Mouse (Mus musculus) neural tube, embryonic 14.5 days (tissue): ENCODE measurements at regions not wholly inside any gene's neighbourhood (a gene's known extent, or its start where the extent isn't known, plus 50 kb on each side); places are given as distances from the start of the nearest gene placed in this dataset.
A peak's percentile ranks its signal among the peaks of the same experiment; 100 is the strongest.

Source experiments
- ATAC-seq: fragments of 200-750 bp; cut with Nextera tagmentation; 2 replicates; pipeline ENCODE4 v1.8.0; 2017; ENCODE audit warnings: low read depth, mild to moderate bottlenecking, moderate TSS enrichment, moderate library complexity
- H3K27ac ChIP-seq: fragments of 300-500 bp; sonication (generic); 2 replicates; pipeline ENCODE4 v1.5.1; 2014; ENCODE audit warnings: low read depth, mild to moderate bottlenecking, control low read depth, low read length, moderate library complexity, mixed read lengths
- H3K27me3 ChIP-seq: fragments of 300-500 bp; sonication (generic); 2 replicates; pipeline ENCODE4 v1.6.1; 2014; ENCODE audit warnings: low read length; ENCODE audit not compliant: control insufficient read depth, insufficient read depth
- H3K36me3 ChIP-seq: fragments of 300-500 bp; sonication (generic); 2 replicates; pipeline ENCODE4 v1.6.1; 2014; ENCODE audit warnings: low read length, mixed read lengths; ENCODE audit not compliant: control insufficient read depth, insufficient read depth
- H3K4me1 ChIP-seq: fragments of 300-500 bp; sonication (generic); 2 replicates; pipeline ENCODE4 v1.6.1; 2014; ENCODE audit warnings: low read length; ENCODE audit not compliant: control insufficient read depth, insufficient read depth
- H3K4me2 ChIP-seq: fragments of 300-500 bp; sonication (generic); 2 replicates; pipeline ENCODE4 v1.6.1; 2014; ENCODE audit warnings: mild to moderate bottlenecking, low read depth, low read length, control low read depth
- H3K4me3 ChIP-seq: fragments of 300-500 bp; sonication (generic); 2 replicates; pipeline ENCODE4 v1.5.1; 2014; ENCODE audit warnings: low read depth, low read length, control low read depth, mixed read lengths
- H3K9ac ChIP-seq: fragments of 300-500 bp; sonication (generic); replicated peaks from 2 replicates; pipeline ENCODE4 v1.6.1; 2014; ENCODE audit warnings: low read depth, mild to moderate bottlenecking, control low read depth, low read length, mixed read lengths
- H3K9me3 ChIP-seq: fragments of 300-500 bp; sonication (generic); 2 replicates; pipeline ENCODE4 v1.6.1; 2016; ENCODE audit warnings: low read length; ENCODE audit not compliant: control insufficient read depth
- WGBS: fragments of 180-500 bp; shearing (Covaris S2); extraction: QIAGEN DNeasy Blood & Tissue Kit; methylation state at CpG from one replicate; pipeline ENCODE4 v1.1.7; 2014; 5-methylcytosine and 5-hydroxymethylcytosine counted together

DNA sequence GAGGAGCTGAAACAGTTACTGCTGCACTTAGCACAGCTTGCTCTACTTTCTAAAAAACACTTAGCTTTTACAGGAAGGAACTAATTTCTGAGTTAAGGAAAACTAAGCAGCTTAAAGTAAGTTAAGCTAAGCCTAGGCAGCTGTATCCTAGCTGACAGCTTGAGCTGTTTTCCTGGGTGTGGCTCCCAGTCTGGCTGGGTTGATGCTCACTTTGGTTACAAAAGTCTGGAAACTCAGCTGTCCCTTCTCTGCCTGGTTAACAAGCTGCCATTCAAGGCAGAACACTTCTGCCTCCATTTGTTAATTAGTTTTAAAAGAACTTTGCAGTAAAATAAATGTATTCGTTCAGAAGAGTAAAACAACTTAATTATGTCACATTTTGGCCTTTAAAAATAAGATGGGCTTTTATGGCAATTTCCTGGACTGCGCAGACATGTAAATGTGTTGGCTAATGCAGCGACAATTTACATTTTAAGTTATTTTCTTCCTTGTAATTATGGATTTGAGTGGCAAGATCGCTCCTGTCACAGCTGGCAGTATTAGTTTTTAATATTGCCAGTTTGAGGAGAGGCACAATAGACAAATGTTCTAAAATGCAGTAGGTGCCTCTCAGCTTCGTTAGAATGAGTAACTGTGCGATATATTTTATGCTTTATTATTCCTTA lies 406.2 kb downstream of the Hace1 start:
- Histone ChIP-seq H3K4me3 (no peak overlapping the region), H3K4me1 (no peaks in the 10 kb centered on the region), H3K36me3 (no peaks in the 10 kb centered on the region), H3K4me2 (no peak overlapping the region), H3K9ac (no peak overlapping the region), H3K27me3 (no peaks in the 10 kb centered on the region), H3K27ac (no peak overlapping the region), H3K9me3 (no peaks in the 10 kb centered on the region)
- 76% methylated on average over 6 of the region's 6 CpGs for WGBS
- no peak for ATAC-seq

GRCm38 (mm10) chr10:45986341-45986740 lies 408.7 kb downstream of the Hace1 start:
- WGBS: 93% methylated on average over 2 of the region's 2 CpGs
- Histone ChIP-seq H3K27me3 (no peaks in the 10 kb centered on the region), H3K9ac (no peak overlapping the region), H3K27ac (no peak overlapping the region), H3K4me3 (no peak overlapping the region), H3K4me2 (no peak overlapping the region), H3K9me3 (no peaks in the 10 kb centered on the region), H3K4me1 (no peaks in the 10 kb centered on the region), H3K36me3 (no peaks in the 10 kb centered on the region)
- no peak for ATAC-seq

DNA sequence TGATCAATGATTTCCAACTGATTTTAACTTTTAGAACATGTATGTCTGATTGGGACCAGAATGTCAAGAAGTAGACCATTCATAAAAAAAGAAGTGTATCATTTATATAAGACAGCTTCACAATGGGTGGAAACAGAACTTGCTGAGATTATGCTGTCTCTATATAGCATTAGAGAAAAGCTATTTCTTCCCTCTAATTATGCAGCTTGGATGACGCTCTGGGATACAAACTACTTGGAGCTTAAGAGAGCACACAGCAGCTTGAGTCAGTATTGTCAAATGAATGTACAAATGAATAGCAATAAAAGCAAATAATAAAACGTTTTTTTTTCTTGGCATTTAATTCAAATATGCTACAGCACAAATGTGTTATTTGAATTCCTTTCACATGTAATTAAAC lies 428.7 kb downstream of the Hace1 start:
- no peaks in the 10 kb centered on the region for H3K36me3 ChIP-seq
- no peak overlapping the region for H3K9ac ChIP-seq
- H3K27ac ChIP-seq: no peak overlapping the region
- ATAC-seq: no peak
- no peak overlapping the region for H3K4me2 ChIP-seq
- no peaks in the 10 kb centered on the region for H3K4me1 ChIP-seq
- no peaks in the 10 kb centered on the region for H3K27me3 ChIP-seq
- no peak overlapping the region for H3K4me3 ChIP-seq
- no peaks in the 10 kb centered on the region for H3K9me3 ChIP-seq
- 43% methylated on average over 2 of the region's 2 CpGs for WGBS

- Histone ChIP-seq H3K36me3 (no peaks in the 10 kb centered on the region), H3K4me2 (no peak overlapping the region), H3K4me1 (0 out of 2 replicates have a peak, but pooled peaks cover 3% of the 10 kb centered on the region), H3K27ac (no peak overlapping the region), H3K4me3 (no peak overlapping the region), H3K9me3 (no peaks in the 10 kb centered on the region), H3K27me3 (no peaks in the 10 kb centered on the region), H3K9ac (no peak overlapping the region)
- ATAC-seq: peak; percentile 94
- WGBS: 27% methylated on average over 12 of the region's 12 CpGs
Observed at GRCm38 (mm10) chr10:46011916-46012596, 434.4 kb downstream of the Hace1 start.

DNA sequence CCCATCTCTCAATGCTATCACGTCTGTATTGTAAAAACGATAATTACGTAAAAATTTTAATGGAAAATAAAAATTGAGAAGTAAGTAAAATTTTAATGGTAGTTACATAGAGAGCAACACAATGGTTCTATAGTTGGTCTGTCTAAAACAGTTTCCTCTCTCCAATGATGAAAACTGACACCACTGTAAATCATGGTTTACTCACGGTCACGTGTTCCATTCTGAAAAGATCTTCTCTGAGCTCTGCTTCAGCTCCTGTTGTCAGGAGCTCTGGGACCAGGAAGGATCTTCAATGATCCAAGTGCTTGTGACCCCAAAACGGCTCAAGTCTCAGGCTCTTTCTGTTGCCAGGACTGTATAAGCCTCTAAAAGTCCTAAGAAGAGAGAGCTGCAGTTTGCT lies 435.0 kb downstream of the Hace1 start:
- Histone ChIP-seq H3K9ac (no peak overlapping the region), H3K9me3 (no peaks in the 10 kb centered on the region), H3K4me1 (0 out of 2 replicates have a peak, but pooled peaks cover 3% of the 10 kb centered on the region), H3K4me2 (no peak overlapping the region), H3K4me3 (no peak overlapping the region), H3K27me3 (no peaks in the 10 kb centered on the region), H3K36me3 (no peaks in the 10 kb centered on the region), H3K27ac (no peak overlapping the region)
- no peak for ATAC-seq
- WGBS: 62% methylated on average over 6 of the region's 6 CpGs

DNA sequence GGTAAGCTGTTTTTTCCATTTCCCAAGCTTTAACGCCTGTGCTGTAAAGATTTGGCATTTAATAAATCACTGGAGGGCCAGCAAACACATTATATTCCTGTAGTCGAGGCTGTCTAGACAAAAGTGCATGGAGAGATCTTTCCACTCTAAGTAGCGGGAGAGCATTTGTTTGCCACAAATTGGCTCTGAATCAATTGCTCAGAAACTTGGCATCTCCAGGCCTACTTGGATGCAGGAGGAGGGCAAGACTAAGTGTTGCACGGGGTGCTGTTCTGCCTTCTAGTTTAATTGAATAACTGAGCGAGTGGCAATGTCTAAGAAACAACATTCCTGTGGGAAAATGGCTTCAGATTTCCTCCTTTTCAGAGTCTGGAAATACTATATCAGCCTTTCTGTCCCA lies 438.7 kb downstream of the Hace1 start:
- no peaks in the 10 kb centered on the region for H3K36me3 ChIP-seq
- H3K9me3 ChIP-seq: no peaks in the 10 kb centered on the region
- 0 out of 2 replicates have a peak, but pooled peaks cover 3% of the 10 kb centered on the region for H3K4me1 ChIP-seq
- no peak overlapping the region for H3K9ac ChIP-seq
- no peak overlapping the region for H3K4me3 ChIP-seq
- 29% methylated on average over 5 of the region's 5 CpGs for whole genome bisulfite sequencing
- no peak overlapping the region for H3K4me2 ChIP-seq
- ATAC-seq: peak; percentile 67; the same call in 1 of the 2 replicates
- H3K27me3 ChIP-seq: no peaks in the 10 kb centered on the region
- H3K27ac ChIP-seq: no peak overlapping the region

DNA sequence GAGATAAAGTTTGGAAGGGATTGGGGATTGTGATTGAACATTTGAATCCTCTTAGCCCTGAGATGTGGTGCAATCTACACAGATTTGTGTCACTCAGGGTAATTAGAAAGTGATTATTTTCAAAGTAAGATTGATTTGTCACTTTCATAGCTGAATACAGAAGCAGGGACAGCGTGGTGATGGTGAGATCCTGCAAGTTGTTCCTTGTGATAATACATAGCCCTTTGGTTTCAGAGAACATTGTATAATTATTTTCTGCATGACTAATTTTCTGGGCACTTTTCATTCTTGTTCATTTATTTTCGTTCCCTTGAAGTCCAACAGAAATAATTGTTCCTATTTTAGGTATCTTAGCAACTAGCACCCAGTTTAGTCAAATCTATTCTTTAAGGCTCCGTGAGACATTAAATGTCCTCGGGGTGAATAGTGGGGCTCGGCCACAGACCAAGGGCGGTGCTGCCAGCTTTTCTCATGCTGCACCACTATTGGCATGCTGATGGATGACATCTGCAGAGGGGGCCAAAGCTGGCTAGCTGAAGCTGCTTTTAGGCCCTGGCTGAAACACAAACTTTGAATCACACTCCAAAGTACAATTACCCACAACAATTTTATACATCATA lies 468.0 kb downstream of the Hace1 start:
- ATAC-seq: peak; percentile 79
- H3K36me3 ChIP-seq: no peaks in the 10 kb centered on the region
- H3K27me3 ChIP-seq: no peaks in the 10 kb centered on the region
- H3K4me2 ChIP-seq: no peak overlapping the region
- H3K9me3 ChIP-seq: no peaks in the 10 kb centered on the region
- no peak overlapping the region for H3K9ac ChIP-seq
- 17% methylated on average over 6 of the region's 6 CpGs for WGBS
- H3K4me1 ChIP-seq: 0 out of 2 replicates have a peak, but pooled peaks cover 7% of the 10 kb centered on the region
- no peak overlapping the region for H3K27ac ChIP-seq
- no peak overlapping the region for H3K4me3 ChIP-seq

- 0 out of 2 replicates have a peak, but pooled peaks cover 7% of the 10 kb centered on the region for H3K4me1 ChIP-seq
- no peaks in the 10 kb centered on the region for H3K9me3 ChIP-seq
- H3K36me3 ChIP-seq: no peaks in the 10 kb centered on the region
- no peak overlapping the region for H3K4me2 ChIP-seq
- no peak overlapping the region for H3K4me3 ChIP-seq
- no peak; the same call in 1 of the 2 replicates for ATAC-seq
- H3K27ac ChIP-seq: 0 out of 2 replicates have a peak overlapping the region, but pooled peaks have one; percentile 35
- no peak overlapping the region for H3K9ac ChIP-seq
- H3K27me3 ChIP-seq: no peaks in the 10 kb centered on the region
Observed at GRCm38 (mm10) chr10:46046094-46046749, 468.6 kb downstream of the Hace1 start.
